Mouse (Mus musculus): Measurements from ENCODE around the gene Tgfbi. TPM values are rescaled to one million over a fixed set of nuclear protein-coding genes. Genes with fewer than 3 reads are reported as not detected.

Tgfbi gene
- polyA plus RNA-seq, 1 experiment = 18.3 TPM

GRCm38 (mm10) chr13:56678826-56679504 is 69.6 kb downstream of the Tgfbi start:
- Histone ChIP-seq H3K4me1 (ENCODE audit: control insufficient read depth, insufficient read depth, insufficient read length, low read length) (peaks cover 23% of the 10 kb centered on the region), H3K4me3 (ENCODE audit: insufficient read depth, low read depth, low read length) (no peak overlapping the region), H3K27ac (replicated peaks; ENCODE audit: low read depth, low read length) (peak overlapping the region; percentile 13; the same call in 1 of the 2 replicates)

GRCm38 (mm10) chr13:56681924-56682323 is 72.6 kb downstream of the Tgfbi start:
- H3K4me1 ChIP-seq (ENCODE audit: control insufficient read depth, insufficient read depth, insufficient read length, low read length) = peaks cover 23% of the 10 kb centered on the region
- no peak overlapping the region for H3K4me3 ChIP-seq (ENCODE audit: insufficient read depth, low read depth, low read length)
- H3K27ac ChIP-seq (replicated peaks; ENCODE audit: low read depth, low read length) = no peak overlapping the region

GRCm38 (mm10) chr13:56682326-56682725 is 73.0 kb downstream of the Tgfbi start:
- Histone ChIP-seq H3K4me1 (ENCODE audit: control insufficient read depth, insufficient read depth, insufficient read length, low read length) (peaks cover 23% of the 10 kb centered on the region), H3K4me3 (ENCODE audit: insufficient read depth, low read depth, low read length) (no peak overlapping the region), H3K27ac (replicated peaks; ENCODE audit: low read depth, low read length) (no peak overlapping the region)

GRCm38 (mm10) chr13:56683306-56683705 is 74.0 kb downstream of the Tgfbi start:
- Histone ChIP-seq H3K27ac (replicated peaks; ENCODE audit: low read depth, low read length) (no peak overlapping the region), H3K4me1 (ENCODE audit: control insufficient read depth, insufficient read depth, insufficient read length, low read length) (peaks cover 15% of the 10 kb centered on the region), H3K4me3 (ENCODE audit: insufficient read depth, low read depth, low read length) (no peak overlapping the region)

Other genes with a start within 250 kb of the Tgfbi start
- gene Gm3045, start 182.9 kb upstream of the Tgfbi start, polyA plus RNA-seq (2012; ENCODE audit: insufficient read depth, insufficient read length, missing spikeins) = not detected in 2 replicates
- gene Slc25a48, start 171.2 kb upstream of the Tgfbi start, polyA plus RNA-seq (2012; ENCODE audit: insufficient read depth, insufficient read length, missing spikeins) = 22.3 and 26.7 TPM in 2 replicates
- not detected in 2 replicates for gene Il9, start 127.3 kb upstream of the Tgfbi start, polyA plus RNA-seq (2012; ENCODE audit: insufficient read depth, insufficient read length, missing spikeins)
- 0.52 TPM in 1 of 2 replicates, not detected in the other for gene Fbxl21, start 87.1 kb upstream of the Tgfbi start, polyA plus RNA-seq (2012; ENCODE audit: insufficient read depth, insufficient read length, missing spikeins)
- not detected in 2 replicates for gene Lect2, start 61.0 kb upstream of the Tgfbi start, polyA plus RNA-seq (2012; ENCODE audit: insufficient read depth, insufficient read length, missing spikeins)
- 14.3 and 21.8 TPM in 2 replicates for gene Smad5, start 93.5 kb downstream of the Tgfbi start, polyA plus RNA-seq (2012; ENCODE audit: insufficient read depth, insufficient read length, missing spikeins)
- not detected in 2 replicates for gene Gm45623, start 144.3 kb downstream of the Tgfbi start, polyA plus RNA-seq (2012; ENCODE audit: insufficient read depth, insufficient read length, missing spikeins)